Mouse (Mus musculus) leukemia stem cell, adult 10-12 weeks (primary cell): ENCODE measurements around the gene Rfxank. TPM values are rescaled to one million over a fixed set of nuclear protein-coding genes. Genes with fewer than 3 reads are reported as not detected.

Experiments used
- polyA plus RNA-seq: library from polyadenylated mRNA; stranded (reverse); fragments of >175 nt; gene quantifications from 2 replicates; pipeline ENCODE4 v1.2.3, GENCODE M21; 2012; ENCODE audit warnings: low replicate concordance

Rfxank gene
- 2.9 and 6.6 TPM in 2 replicates for polyA plus RNA-seq

GRCm38 (mm10) chr8:70139026-70139857 lies at the start of gene Rfxank, which contains the start of the genes Borcs8 and Mef2b:
TSS of gene Rfxank (minus strand) at chr8:70139154.
TSS of gene Borcs8 (plus strand) at chr8:70139499.
TSS of gene Mef2b (plus strand) at chr8:70139711.

GRCm38 (mm10) chr8:70172043-70172681 lies 33.2 kb upstream of the Rfxank start, which contains the start of gene Tmem161a:
TSS of gene Tmem161a (plus strand) at chr8:70172356.

GRCm38 (mm10) chr8:70131166-70131883 lies 7.6 kb downstream of the Rfxank start, which contains the start of gene Nr2c2ap:
TSS of gene Nr2c2ap (plus strand) at chr8:70131333.

GRCm38 (mm10) chr8:70120667-70121066 lies 18.3 kb downstream of the Rfxank start, which contains the start of gene Ncan:
TSS of gene Ncan (minus strand) at chr8:70120873.

DNA sequence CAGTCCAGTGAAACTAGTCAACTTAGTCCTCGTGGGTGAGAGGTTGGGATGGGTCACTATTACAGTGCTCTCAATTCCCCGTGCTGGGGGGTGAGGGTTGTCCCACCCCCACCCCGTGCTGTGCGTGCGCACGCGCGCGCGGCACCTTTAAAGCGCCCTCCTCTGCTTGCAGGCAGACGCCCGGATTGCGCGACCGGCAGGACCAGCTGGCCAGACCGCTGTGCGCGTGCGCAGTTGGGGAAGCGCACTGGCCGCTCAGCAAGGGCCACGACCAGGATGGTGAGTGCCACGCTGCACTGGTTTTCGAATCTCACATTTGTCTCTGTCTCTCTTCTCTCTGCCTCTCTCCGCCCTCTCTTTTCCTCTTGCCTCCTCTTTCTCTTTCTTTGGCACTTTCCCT lies 55.7 kb downstream of the Rfxank start, which contains the start of gene Hapln4:
Gene Hapln4 (plus strand): TSS at position 173 of the 400 bp plus-strand sequence.

Other genes starting within 250 kb of the Rfxank start
- gene Tssk6, start 237.0 kb downstream of the Rfxank start, polyA plus RNA-seq, result 2.6 and 3.2 TPM in 2 replicates
- gene Ndufa13, start 236.6 kb downstream of the Rfxank start, polyA plus RNA-seq, result 57.7 and 73.4 TPM in 2 replicates
- 0.77 and 2.5 TPM in 2 replicates for gene Yjefn3, start 236.4 kb downstream of the Rfxank start, polyA plus RNA-seq
- gene Gatad2a, start 142.8 kb downstream of the Rfxank start, polyA plus RNA-seq, result 38.6 and 137 TPM in 2 replicates
- gene Mau2, start 96.4 kb downstream of the Rfxank start, polyA plus RNA-seq, result 51.9 and 82.1 TPM in 2 replicates
- 46.3 and 66.4 TPM in 2 replicates for gene Sugp1, start 96.3 kb downstream of the Rfxank start, polyA plus RNA-seq
- 1.1 TPM in 1 of 2 replicates, not detected in the other for gene Tm6sf2, start 66.2 kb downstream of the Rfxank start, polyA plus RNA-seq
- not detected in 2 replicates for gene Hapln4, start 55.7 kb downstream of the Rfxank start, polyA plus RNA-seq
- 0.05 TPM in 1 of 2 replicates, not detected in the other for gene Ncan, start 18.3 kb downstream of the Rfxank start, polyA plus RNA-seq
- 5.1 and 9.4 TPM in 2 replicates for gene Nr2c2ap, start 7.8 kb downstream of the Rfxank start, polyA plus RNA-seq
- gene Borcs8, start 345 bp upstream of the Rfxank start, polyA plus RNA-seq, result 6.5 and 41.8 TPM in 2 replicates
- gene Mef2b, start 557 bp upstream of the Rfxank start, polyA plus RNA-seq, result 8.9 and 50.7 TPM in 2 replicates
- gene Tmem161a, start 33.2 kb upstream of the Rfxank start, polyA plus RNA-seq, result 191 and 288 TPM in 2 replicates
- gene Slc25a42, start 73.2 kb upstream of the Rfxank start, polyA plus RNA-seq, result 14.2 and 31.4 TPM in 2 replicates
- gene Sugp2, start 95.1 kb upstream of the Rfxank start, polyA plus RNA-seq, result 22.8 and 39.3 TPM in 2 replicates
- gene Armc6, start 95.3 kb upstream of the Rfxank start, polyA plus RNA-seq, result 18.2 and 36.2 TPM in 2 replicates
- 10.6 and 12.3 TPM in 2 replicates for gene Homer3, start 143.7 kb upstream of the Rfxank start, polyA plus RNA-seq
- gene Ddx49, start 163.3 kb upstream of the Rfxank start, polyA plus RNA-seq, result 40.0 and 63.8 TPM in 2 replicates
- gene Cope, start 163.4 kb upstream of the Rfxank start, polyA plus RNA-seq, result 154 and 182 TPM in 2 replicates
- 0.18 and 0.51 TPM in 2 replicates for gene Cers1, start 176.6 kb upstream of the Rfxank start, polyA plus RNA-seq
- 0.46 and 0.52 TPM in 2 replicates for gene Gdf1, start 190.7 kb upstream of the Rfxank start, polyA plus RNA-seq
- 154 and 179 TPM in 2 replicates for gene Upf1, start 214.1 kb upstream of the Rfxank start, polyA plus RNA-seq
- not detected in 2 replicates for gene Comp, start 234.4 kb upstream of the Rfxank start, polyA plus RNA-seq